Mouse (Mus musculus) left cerebral cortex, postnatal 4 days (tissue): Measurements from ENCODE around the gene Olfr1423. TPM values are rescaled to one million over a fixed set of nuclear protein-coding genes. Genes with fewer than 3 reads are reported as not detected.
"Not testable (repeated sequence)": the region's sequence is repeated elsewhere in the genome, so short reads cannot be mapped to it uniquely, and the experiment has no call there.

ENCODE experiments used
- DNase-seq: peaks from one replicate; pipeline ENCODE4 v3.0.0-alpha.2; 2022
- intact Hi-C: fragments of 180-260 bp; cut with DNase I; formaldehyde crosslinking; loops from one replicate; pipeline ENCODE4 v1.15.1; 2025
- total RNA-seq, 2 experiments: library from RNA; stranded (reverse); gene quantifications; 2 replicates each; pipeline ENCODE4 v1.2.3; 2021

The Olfr1423 gene
- total RNA-seq, 2 experiments from 2014 or later: not detected

DNA sequence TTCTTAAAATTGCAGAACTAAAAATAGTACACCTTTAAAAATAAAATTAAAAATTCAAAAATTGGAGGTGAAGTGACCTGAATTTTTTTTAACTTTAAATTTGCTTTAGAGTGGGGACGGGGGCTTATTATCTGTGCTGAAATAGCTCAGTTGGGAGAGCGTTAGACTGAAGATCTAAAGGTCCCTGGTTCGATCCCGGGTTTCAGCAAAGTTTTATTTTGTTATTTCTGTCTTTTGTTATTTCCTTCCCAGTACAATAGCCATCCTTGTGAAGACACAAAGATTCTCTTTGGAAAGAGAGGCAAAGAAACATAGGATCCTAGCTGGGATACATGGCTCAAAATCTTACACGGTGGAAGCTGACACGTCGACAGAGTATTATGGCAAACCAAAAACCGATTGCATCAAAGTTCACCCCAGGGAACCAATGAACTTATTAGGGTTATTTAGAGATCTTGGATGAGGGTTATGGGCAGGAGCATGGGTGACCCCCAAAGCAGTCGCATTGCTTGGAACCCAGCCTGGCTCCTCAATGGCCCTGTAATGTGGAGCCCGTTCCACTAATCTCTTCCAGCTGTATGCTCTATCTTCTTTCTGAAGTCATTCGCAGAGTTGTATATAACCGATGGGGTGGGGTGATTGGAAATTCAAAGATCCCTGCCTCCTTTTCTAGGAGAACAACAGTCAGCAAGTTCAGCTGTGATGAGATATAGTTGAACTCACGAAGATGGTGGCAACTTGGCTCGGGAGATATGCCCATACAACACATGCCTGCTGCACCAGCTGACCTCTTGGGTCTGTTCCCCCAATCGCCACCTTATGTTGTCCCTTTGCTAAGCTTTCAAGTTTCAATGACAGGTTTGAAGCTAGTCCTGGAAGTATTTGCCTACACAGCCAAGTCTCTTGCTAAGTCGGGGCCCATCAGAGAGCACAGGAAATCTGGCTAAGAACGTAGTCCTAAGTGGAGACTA is 32.4 kb downstream of the Olfr1423 start:
- no peak for DNase-seq
- intact Hi-C loops: loop anchor here (10.0 kb wide), 1 partner anchor 786 kb away; the partner anchor contains the start of genes Lpxn and Zfp91

DNA sequence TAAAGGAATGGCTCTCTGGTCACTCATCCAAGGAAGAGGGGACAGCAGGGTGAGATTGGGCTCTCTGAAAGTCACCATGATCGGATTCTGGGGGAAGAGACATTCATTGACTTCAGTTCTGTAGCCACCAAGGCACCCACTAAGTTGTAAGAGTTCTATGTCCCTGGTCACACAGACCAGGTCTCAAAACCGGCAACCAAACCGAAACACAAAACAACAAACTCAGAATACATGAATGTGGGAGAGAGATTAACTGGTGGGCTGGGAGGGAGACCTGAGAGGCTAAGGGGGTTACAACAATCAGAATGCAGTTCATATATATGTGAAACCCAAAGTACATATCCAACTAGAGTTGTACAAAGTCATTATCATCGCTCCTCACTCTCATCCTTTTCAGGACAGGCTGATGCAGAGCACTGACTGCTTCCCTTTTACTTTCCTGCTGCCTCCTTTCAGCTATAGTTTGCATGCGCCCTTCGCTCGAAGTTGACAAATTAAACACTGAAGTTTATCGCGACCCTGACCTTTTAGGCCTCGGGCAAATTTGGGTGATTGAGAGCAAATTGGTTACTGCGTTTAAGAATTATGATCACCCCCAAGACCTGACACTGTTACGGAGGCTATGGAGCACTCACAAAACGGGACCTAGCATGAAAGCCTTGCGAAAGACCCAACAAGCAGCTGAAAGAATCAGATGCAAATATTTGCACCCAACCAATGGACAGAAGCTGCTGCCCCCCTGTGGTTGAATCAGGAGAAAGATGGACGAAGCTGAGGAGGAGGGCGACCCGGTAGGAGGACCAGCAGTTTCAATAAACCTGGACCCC is 33.8 kb downstream of the Olfr1423 start:
- intact Hi-C loops: loop anchor here (10.0 kb wide), 1 partner anchor 787 kb away; the partner anchor contains the start of genes Lpxn and Zfp91
- DNase-seq: peak; percentile 36

DNA sequence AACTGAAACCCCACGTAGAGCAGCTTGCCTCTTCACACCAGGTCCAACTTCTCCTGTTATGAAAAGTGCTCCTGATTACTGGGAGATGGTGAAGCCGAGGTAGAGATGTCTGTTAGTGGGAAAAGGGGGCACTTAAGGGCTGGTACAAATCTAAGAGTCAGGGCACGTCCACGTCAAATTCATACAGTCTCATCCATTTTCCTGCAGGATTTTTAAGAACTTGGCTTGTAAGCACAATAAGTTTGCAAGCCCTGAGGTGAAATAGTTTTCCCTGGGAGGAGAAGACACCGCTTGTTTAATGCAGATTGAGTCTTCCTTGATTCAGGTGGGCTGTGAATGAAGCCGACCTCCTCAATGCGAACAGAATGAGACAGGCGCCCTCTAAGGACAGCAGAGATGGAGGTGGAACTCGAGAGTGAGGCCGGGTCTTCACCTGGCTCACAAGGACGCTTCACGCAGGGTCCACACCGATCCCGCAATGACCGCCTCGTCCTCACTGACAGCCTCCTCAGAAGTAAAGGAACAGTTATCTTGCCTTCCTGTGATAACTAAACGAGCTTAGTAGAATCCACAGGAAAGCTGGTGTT is 34.7 kb downstream of the Olfr1423 start:
- peak; percentile 20 for DNase-seq

DNA sequence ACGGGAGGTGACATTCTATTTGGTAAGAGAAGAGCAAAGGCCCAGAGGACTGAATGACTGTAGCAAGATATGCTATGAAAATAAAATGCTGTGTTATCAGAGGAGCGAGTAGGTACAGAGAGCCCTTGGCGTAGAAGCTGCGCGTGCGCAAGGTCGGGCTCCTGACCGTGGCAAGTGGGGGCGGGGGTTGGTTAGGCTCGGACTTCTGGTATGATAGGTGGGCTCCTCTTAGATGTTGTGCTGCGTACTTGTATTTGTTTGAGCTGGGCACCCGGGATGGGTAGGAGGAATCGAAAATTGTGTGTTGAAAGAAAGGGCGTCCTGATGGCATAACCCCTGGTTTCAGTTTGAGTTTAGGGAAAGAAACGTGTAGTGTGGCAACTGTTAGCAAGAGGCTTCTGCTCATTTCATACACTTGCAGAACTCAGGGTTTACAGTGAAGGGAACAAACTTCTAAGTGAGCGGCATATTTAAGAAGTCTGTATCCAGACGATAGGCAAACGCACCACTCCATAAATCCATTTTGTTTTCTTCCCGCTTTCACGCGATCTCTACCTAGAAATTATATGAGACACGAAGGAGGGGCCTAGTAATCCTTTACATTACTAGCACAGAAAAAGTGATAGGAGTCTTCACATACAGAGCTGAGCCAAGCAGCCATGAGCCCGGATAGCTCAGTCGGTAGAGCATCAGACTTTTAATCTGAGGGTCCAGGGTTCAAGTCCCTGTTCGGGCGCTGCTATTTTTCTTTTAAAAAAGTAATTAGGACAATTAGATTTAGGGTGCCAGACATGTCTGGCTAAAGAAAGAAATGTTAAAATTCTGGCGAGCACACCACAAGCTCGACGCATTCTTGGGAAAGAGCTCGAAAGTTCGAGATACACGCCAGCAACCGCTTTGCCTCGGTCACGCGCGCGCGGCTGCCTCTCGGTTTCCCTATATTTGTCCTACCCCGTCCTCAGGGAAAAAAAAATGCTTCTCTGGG is 35.4 kb downstream of the Olfr1423 start:
- DNase-seq: peak; percentile 91
- intact Hi-C loops: loop anchor here (10.0 kb wide), 1 partner anchor 789 kb away; the partner anchor contains the start of genes Lpxn and Zfp91

More for the DNA sequence above, 34.7 kb downstream of the Olfr1423 start:
- intact Hi-C loops: loop anchor here (10.0 kb wide), 1 partner anchor 788 kb away; the partner anchor contains the start of genes Lpxn and Zfp91

DNA sequence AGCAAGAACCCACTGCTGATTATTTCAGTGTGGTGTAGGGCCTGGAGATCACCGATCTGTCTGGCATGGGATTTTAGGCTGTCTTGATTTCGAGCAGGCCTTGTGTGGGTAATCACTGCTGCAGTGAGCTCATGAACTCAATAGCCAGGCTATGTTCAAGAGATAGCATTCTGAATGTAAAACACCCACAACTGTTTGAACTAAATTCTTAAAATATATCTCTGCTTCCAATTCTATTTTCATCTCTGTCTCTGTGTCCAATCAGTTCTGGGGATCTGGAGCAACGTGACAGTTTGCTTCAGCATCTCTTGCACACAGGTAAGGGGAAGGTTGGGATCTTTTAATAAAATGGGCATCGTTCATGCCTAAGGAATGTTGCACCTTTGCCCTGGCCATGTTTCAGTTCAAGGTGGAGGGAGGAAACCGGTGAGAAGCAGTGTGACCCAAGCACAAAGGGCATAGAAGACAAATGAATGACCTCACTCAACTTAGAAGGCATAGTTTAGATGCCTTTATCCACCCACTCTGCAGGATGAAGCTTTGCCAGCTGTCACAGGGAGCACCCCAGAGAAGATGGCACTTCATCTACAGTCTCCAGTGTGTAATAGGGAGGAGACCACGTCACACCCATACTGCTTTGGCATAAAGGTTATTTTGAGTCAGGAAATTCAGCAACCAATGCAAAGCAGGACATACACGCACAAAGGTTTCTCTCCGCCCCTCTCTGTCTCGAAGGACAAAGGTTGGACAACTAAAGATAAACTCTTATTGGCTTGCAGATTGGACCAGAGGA is 36.7 kb downstream of the Olfr1423 start:
- intact Hi-C loops: loop anchor here (10.0 kb wide), 1 partner anchor 790 kb away; the partner anchor contains the start of genes Lpxn and Zfp91
- no peak for DNase-seq

DNA sequence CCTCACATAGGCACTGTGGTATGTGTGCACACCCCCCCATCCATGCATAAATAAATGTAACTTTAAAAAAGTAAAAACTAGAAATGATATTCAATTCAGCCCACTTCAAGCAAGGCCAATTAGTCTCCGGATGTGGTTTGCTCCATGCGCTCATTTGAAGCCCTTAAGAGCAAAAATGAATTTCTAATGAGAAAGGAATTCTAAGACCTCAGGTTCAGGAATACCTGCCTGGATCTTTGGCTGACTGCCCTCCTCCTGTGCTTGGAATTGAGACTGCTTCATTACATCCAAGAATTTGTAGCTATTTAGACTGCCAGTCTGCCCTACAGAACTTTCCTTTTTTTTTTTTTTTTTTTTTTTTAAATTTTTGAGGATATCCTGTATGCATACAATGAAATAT is 37.5 kb downstream of the Olfr1423 start:
- intact Hi-C loops: loop anchor here (10.0 kb wide), 1 partner anchor 791 kb away; the partner anchor contains the start of genes Lpxn and Zfp91
- no peak for DNase-seq

DNA sequence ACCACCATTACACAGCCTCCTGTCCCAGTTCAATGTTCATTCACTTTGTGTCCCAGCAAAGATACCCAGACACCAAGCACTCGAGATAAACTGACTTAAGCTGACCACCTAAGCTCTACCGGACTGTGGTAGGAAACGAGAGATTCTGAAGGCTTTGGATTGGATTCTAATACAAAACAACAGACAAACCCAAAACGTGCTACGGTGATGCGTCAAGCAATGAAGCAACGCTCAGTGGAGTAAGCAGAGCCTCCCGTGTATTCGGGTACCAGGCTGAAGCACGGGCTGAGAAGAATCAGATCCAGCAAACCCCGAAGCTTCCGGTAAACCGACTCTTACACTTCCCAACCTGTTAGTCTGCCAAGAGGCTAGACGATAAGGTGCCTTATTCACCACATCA is 38.3 kb downstream of the Olfr1423 start:
- intact Hi-C loops: loop anchor here (10.0 kb wide), 1 partner anchor 792 kb away; the partner anchor contains the start of genes Lpxn and Zfp91
- no peak for DNase-seq

DNA sequence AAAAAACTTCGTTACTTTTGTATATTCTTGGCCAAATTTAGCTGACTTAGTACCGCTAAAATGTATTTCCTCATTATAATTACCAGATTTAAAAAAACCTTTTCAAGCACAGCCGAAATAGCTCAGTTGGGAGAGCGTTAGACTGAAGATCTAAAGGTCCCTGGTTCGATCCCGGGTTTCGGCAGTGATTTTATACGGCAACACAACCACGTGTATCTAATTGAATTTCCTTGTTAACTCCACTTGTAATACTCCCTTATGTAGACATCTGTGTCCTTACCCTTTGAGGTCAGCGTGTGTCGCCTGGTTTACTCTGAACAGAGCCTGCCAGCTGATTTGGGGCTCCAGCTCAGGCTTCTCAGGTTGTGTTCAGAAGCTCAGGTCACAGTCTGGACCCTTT is 39.0 kb downstream of the Olfr1423 start:
- peak; percentile 51 for DNase-seq
- intact Hi-C loops: loop anchor here (10.0 kb wide), 1 partner anchor 793 kb away; the partner anchor contains the start of genes Lpxn and Zfp91

DNA sequence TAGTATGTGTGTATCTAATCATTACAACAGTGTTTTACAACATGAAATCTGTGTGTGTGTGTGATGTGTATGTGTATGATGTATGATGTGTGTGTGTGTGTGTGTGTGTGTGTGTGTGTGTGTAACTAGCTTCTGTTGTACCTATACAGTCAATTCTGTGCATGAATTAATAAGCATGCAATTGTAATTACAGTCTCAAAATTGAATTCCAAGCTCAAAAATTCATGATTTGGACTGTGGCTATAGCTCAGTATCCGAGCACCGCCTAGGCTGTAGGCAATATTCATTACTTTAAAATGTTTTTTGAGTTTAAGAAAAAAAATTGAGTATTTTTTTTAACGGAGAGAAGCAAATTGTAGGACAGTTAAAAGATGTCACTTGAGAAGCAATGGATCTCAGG is 39.4 kb downstream of the Olfr1423 start:
- no peak for DNase-seq
- intact Hi-C loops: loop anchor here (10.0 kb wide), 1 partner anchor 793 kb away; the partner anchor contains the start of genes Lpxn and Zfp91

DNA sequence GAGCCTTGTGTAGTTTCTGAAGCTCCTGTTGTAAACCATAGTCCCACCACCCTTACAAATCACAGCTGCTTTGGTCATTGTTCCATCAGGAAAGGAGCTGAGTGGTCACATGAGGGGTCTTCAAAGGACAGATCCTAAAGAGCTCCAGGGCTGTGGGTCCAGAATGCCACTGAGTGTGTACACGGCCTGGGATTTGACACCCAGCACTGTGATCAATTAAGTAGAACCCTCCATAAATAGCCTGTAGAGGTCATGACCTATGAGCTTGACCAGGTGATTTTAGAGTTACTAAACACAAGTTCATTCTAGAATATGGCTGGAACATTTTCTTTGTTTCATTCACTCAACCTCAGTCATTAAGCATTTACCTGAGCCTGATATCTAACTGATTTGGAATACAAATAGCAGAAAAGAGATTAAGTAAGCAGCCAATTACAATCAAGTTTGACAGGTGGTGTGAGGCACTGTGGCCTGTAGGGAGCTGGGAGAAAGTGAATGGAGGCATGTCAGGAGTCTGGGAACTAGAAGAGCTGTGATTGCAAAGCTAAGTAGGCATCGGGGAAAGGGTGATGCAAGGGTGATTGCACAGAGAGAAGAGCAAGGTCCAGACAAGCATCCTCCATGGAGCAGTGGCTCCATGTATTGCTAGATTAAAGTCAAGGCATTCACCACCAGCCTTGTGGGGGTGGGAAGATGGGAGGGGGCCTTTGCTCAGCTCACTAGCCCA is 45.2 kb downstream of the Olfr1423 start:
- intact Hi-C loops: no loop called here
- no peak for DNase-seq

DNA sequence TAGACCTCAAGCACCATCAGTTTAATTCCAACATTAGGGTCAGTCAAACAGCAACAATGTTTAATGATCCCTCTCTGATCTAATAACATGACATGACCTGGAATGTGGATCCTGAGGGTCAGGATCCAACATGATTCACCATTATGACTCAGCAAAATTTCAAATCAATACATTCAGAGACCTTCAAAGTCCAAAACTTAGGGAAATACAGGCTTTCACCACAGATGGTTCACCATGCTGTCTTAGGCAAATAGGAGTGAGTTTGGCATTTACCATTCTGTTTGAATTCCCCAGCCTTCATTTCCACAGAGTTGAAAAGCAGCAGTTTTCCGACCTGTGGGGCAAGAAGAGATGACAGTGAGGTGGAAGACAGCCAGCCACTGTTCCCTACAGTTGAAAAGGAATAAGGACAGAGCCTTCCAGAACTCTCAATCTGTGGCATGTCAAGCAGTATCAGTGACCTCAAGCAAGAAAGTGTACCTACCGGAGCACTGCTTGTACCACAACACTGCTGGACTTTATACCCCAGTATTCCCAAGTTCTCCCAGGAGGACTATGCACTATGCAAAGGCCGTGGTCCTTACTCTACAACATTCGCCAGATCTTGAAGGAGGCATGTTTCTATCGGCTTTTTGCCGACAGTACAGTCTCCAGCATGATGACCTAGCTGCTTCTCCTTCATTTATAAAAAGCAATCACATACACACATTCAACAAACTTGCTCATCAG is 46.2 kb downstream of the Olfr1423 start:
- intact Hi-C loops: no loop called here
- no peak for DNase-seq

DNA sequence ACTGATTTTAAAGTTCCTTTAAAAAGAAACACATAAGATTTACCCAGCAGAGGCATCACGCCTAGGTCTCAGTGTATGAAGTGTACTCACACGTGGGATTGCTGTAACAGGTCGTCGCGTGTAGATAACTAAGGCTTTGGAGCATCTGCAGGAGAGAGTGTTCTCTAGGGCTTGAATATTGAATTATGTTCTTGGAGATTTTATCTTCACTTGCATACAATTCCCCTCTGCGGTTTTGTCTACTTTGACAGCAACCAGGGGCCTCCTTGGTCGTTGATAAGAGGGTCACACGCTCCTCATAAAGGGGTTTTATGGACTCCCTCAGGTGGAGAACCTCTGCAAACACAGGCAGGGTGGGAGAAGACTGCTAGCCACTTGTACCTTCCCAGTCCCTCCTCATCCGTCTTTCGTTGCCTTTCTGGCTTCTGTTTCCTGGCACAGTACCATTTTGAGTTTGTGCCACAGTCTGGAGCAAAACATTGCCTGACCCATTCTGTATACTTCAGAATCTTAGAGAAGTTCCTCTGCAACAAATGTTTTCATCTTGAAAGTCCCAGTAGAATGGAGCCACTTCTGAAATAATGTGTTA is 48.6 kb downstream of the Olfr1423 start:
- no peak for DNase-seq
- intact Hi-C loops: no loop called here

DNA sequence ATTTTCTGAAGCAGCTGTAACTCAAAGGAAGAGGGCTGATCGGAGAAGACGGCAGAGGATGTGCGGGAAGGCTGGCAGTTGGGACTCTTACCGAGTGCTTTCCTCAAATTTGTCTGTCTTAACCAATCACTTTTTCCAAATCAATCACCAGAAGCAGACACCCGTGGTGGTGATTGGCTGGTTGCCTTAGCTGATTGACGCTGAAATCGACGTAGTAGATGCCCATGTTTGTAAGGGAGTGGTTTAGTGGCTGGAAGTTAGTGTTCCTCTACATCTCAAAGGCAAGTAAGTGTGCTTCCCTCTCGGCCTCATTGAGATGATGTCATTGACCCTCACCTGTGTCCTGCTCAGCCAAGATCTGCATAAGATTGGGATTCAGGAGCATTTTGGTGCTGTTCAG is 49.1 kb downstream of the Olfr1423 start:
- no peak for DNase-seq
- intact Hi-C loops: no loop called here

DNA sequence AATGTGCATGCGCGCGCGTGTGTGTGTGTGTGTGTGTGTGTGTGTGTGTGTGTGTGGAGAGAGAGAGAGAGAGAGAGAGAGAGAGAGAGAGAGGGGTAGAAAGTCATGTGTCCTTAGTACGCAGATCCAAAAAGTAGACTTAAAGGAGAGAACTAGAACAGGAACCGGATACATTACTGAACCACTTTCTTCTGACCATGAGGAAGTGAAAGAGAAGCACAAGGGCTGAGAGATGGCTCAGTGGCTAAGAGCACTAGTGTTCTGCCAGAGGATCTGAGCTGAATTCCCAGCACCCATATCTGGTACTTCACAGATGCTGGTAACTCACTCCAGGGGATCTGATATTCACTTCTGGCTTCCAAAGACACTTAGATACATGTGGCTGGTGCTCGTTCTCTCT is 51.8 kb downstream of the Olfr1423 start:
- DNase-seq: no peak
- intact Hi-C loops: loop anchor here (5.0 kb wide), 1 partner anchor 57 kb away; no protein-coding TSS in a partner anchor

DNA sequence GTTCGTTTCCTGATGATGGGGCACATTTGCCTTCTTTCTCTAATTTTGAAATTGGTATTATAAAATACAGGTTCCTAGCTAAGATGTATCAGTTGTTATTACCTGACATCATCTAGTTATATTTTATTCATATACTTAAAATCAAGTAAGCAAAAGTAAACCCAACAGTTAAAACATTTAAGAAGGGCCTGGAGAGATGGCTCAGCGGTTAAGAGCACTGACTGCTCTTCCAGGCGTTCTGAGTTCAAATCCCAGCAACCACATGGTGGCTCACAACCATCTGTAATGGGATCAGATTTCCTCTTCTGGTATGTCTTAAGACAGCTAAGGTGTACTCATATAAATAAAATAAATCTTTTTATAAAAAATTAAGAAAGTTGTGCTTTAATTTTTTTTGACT is 53.3 kb downstream of the Olfr1423 start:
- DNase-seq: no peak
- intact Hi-C loops: loop anchor here (5.0 kb wide), 1 partner anchor 56 kb away; no protein-coding TSS in a partner anchor

DNA sequence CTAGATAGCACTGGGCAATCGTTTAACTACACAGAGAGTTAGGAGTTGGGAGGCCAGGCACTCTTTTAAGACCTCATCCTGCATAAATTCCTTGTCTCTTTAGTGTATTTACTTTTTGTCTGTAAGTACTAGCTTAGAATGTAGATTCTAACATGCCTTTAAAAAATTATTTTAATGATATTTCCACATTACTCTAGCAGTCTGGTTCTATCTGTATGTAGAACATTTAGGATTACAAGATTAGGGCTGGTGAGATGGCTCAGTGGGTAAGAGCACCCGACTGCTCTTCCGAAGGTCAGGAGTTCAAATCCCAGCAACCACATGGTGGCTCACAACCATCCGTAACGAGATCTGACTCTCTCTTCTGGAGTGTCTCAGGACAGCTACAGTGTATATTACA is 56.5 kb downstream of the Olfr1423 start:
- DNase-seq: not testable (repeated sequence)
- intact Hi-C loops: loop anchor here (5.0 kb wide), 1 partner anchor 52 kb away; no protein-coding TSS in a partner anchor
